Mouse (Mus musculus): ENCODE results near the gene Blmh.
"Not testable (repeated sequence)": the region's sequence is repeated elsewhere in the genome, so short reads cannot be mapped to it uniquely, and the experiment has no call there.

Blmh gene

DNA sequence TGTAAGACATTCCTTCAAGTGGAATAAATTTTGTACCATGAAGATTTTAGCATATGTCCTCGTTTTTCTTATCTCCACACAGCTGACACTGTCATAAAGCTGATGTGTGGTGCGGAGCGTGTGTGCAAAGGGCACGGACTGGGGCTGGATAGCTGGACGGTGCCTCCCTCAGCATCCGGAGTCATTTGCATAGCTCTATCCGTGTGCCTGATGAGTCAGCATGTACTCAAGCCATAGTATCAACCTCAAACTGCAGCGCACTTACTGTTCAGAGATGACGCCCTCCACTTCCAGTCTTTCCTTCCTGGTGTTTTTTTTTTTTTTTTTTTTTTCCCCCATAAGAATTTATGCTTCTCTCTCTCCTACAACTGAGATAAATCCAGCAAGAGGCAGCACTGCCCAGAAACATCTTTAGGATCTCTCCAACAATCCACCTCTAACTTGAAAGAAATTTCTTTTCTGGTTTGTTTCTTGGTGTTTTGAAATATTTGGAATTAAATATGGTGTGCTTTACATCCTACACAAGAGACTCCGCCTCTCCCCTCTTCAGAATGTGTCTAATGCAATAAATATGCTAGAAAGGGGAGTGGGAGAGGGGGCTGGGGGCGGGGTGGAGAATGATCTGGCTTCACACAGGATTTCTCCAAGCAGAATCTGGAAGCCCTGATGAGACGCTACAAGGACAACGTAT lies 7.9 kb upstream of the Blmh start:
- DNase-seq (ENCODE audit: low read depth, low spot score) = peak; percentile 50

DNA sequence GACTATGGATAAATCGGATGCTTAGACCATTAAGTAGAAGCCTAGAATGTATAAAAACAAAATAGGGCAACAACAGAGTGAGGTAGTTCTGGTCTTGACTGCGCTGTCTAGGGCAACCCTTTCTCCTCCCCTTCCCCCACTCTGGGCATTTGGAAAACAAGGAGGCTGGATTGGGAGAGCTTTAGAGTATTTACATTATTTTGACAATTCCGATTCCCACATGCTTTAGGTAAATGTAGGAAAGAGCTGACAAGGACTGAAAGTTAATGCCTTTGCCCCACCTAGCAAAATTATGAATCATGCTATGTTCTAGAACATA lies 7.4 kb upstream of the Blmh start:
- DNase-seq (ENCODE audit: low read depth, low spot score) = peak; percentile 27

DNA sequence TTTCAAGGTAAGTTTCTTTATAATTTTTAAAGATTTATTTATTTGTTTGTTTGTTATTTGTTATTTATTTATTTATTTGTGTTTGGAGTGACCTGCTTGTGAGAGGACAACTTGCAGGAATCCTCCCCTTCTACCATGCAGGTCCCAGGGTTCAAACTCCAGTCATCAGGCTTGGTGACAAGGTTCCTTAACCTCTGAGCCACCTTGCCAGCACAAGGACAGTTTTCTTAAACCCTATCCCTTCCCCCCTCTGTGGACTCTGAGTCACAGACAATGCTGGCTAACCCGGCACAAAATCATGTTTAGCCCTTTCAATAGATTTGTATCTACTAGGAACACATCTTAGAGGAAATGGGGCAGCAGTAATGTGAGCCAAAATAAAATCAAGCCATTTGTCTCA lies 4.0 kb upstream of the Blmh start:
- no peak for DNase-seq (ENCODE audit: low read depth, low spot score)

DNA sequence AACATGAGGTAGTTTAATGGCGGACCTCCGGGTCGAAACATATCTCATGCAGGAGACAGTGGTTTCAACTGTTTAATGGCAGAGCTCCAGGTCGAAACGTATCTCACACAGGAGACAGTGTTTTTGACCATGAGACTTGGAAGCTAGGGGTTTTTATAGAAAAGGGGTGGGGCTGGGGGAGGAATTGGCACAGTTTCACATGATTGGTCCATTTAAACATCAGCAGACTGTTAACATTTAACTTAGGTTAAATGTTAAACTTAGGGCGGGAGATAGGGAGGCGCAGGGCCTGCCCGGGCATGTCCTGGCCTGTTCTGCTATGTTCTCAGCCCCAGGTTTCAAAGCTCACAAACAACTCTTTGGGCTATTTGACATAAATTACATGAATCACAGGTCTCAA lies 4.0 kb downstream of the Blmh start:
- DNase-seq (ENCODE audit: low read depth, low spot score) = not testable (repeated sequence)

DNA sequence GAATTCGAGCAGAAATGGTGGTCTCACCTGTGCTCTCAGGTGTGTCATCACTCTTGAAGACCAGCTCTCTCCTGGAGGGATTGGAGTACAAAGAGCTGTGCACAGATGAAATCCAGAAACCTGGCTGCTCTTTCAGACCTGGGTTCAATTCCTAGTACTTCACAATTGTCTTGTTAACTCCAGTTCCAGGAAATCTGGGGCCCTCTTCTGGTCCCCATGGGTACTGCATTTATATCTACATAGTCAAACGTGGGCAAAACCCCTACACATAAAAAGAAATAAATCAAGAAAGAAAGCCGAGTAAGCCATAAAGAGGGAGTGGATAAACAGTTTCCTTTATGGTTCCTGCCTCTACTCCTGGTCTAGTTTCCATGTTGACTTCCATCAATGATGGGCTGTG lies 8.6 kb downstream of the Blmh start:
- no peak for DNase-seq (ENCODE audit: low read depth, low spot score)

DNA sequence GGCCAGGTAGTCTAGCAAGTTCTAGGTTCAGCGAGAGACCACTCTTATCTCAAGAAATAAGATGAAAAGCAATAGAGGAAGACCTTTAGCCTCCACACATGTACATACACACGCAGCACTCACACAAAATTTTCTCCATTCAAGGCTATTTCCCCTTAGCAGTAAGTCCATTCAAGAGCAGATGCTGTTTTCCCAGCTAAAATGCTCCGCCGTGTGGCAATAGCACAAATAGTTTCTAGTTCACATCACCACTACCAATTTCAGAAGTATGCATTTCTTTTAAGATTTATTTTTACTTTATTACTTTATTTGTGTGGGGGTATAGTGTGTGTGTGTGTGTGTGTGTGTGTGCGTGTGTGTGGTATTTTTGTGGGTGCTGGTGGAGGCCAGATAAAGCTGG lies 12.0 kb downstream of the Blmh start:
- no peak for DNase-seq (ENCODE audit: low read depth, low spot score)

DNA sequence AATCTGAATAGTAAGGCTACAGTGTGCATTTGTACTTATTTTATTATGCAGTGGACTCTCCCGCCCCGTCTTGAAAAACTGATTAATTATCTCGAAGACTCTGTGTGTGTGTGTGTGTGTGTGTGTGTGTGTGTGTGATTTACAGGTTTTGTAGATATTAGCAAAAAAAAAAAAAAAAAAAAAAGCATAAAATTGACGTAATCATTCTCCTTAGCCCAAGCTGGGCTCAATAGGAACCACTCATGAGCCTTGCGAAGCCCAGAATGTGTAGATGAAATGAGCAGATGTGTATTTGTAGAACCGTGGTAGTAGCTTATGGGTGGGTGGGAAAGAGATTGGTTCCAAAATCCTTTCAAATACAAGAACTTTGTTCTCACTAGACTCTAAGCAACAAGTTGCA lies 20.2 kb downstream of the Blmh start:
- no peak for DNase-seq (ENCODE audit: low read depth, low spot score)

DNA sequence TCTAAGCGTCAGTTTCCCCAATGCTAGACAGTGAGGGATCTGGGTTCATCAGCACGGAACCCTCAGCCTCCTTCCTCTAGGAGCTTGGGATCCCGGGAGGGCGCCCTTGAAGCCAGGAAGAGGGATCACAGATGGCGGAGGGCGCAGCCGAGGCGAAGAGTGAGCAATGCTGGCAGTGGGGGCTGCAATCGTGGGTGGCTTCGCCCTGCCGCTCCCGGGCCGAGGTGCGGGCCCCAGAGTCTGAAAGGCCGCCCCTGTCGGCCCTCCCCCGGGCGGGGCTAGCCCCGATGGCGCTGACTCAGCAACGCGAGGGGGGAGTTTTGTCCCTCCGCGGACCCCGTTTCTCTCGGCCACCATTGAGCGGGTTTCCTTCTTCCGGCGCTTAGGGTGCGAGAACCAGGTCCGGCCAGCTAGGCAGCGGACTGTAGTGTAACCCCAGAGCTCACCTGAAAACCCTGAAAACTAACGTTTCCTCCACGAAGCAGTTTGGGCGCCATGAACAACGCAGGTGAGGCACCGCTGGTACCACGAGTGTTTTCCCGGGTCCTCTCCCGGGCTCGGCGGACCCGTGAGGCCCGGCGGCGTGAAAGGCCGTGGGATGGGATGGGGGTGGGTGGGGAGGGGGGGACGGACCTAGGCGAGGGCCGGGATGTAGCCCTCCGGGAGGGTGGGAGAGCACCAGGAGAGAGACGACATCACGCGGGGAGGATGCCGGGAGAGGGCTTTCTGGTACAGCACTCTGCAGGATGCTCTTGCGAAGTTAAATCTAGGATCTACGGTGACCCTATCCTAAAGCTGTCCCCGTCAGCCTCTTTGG lies 21.0 kb downstream of the Blmh start:
- DNase-seq (ENCODE audit: low read depth, low spot score) = peak; percentile 91

DNA sequence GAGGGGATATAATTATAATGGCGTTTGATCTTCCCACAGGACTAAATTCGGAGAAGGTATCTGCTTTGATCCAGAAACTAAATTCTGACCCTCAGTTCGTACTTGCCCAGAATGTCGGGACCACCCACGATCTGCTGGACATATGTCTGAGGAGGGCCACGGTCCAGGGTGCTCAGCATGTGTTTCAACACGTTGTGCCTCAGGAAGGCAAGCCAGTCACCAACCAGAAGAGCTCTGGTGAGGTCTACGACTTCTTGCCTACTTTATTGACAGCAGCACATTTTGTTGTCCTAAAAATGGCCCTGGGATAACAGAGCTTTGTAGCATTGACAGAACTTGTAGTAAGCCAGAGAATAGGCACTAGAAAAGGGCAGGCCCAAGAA lies 21.6 kb downstream of the Blmh start:
- peak; percentile 30 for DNase-seq (ENCODE audit: low read depth, low spot score)

DNA sequence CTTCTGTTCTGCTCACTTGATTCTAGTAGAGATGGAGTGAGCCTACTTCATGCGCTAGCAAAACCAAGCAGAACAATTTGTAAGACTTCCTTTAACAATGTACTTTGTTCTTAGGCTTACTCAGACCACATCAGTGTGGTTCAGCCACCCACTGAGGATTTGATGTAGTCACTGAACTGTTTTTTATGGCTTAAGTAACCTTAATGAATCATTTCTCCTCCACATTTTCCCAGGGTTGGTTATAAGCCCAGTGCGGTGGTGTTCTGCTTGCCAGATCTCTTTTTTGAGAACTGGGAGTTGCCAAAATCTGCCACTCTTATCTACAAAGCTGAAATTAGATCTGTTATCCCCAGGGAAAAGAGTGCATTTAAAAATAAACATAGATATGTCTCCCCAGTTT lies 28.9 kb downstream of the Blmh start:
- DNase-seq (ENCODE audit: low read depth, low spot score) = no peak

DNA sequence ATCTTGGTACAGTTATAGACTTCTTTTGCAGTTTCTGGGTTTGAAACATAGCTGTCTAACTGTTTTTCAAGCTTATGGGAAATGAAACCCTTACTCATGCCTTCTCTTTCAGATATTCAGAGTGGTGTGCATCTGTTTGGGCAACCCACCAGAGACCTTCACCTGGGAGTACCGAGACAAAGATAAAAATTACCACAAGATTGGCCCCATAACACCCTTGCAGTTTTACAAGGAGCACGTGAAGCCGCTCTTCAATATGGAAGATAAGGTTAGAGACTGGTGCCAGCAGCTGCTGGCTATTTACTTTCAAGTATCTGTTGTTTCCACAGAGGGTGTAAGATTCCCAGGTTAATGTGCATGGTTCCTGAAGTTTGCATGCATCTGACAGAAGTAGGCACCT lies 41.1 kb downstream of the Blmh start:
- no peak for DNase-seq (ENCODE audit: low read depth, low spot score)

DNA sequence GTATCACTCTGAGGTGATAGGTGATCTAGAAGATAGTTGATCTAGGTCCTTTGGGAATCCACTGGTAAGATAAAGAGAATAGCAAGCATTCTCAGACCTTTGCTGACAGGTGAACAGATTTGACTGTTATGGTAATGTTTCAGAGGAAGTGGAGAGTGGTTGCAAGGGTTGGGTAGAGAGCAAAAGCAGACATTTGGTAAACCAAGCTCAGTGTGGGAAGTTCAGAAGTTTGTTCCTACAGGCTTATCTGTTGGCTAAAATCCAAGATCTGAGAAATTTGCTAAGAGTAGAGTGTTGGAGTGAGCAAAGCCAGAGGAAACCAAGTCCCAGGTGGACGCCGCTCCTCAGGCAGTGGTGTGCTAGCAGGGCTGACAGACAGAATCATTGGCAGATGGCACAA lies 45.7 kb downstream of the Blmh start:
- no peak for DNase-seq (ENCODE audit: low read depth, low spot score)

DNA sequence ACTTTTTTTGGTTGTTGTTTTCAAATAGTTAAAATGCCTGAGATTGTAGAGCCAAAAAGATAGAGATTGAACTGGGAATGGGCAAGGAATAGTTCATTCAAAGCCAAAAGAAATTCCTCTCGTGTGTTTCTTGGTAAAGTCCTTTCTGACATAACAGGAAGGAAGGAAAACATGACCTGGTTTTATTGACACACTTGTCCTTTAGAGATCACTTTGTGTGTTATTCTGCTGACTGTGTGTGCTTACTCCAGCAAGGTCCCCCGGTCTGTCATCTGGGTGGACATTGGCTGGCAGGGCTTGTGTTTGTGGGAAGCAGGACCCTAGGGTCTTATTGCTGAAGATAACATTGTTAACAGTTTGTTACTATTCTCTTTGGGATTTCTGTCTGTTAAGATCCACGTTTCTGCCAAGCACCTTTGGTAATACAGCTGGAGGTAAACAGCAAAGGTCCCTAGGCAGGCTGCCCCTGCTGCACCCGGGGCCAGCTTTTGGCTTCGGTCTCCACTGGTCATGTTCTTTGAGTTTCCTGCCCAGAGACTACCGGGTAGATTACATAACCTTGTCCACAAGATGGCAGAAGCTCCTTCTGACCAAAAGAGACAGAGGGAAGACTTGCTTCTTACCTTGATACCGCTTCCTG lies 50.2 kb downstream of the Blmh start:
- DNase-seq (ENCODE audit: low read depth, low spot score) = no peak

DNA sequence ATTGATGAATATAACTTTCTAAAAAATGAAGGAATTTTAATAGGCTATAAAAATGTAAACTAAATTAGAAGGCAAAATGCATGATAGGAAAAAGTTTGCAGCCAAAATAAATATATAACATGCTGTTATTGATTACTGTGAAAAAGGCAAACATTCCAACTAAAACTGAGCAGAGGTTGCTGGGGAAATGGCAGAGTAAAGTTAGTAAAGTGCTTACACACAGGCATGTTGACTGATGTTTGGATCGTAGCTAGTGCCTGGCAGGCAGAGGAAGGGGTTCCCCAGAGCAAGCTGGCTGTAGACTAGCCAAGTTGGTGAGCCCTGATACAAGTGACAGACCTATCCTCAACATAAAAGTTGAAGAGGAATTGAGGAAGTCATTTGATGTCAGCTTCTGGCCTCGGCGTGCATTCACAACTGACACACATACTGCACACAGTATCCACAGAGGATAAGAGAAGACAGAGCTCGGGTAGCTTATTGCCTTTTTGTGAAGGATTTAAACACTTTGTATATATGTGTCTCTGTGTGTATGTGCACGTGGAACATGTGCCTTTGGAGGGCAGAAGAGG lies 57.0 kb downstream of the Blmh start:
- no peak for DNase-seq (ENCODE audit: low read depth, low spot score)

DNA sequence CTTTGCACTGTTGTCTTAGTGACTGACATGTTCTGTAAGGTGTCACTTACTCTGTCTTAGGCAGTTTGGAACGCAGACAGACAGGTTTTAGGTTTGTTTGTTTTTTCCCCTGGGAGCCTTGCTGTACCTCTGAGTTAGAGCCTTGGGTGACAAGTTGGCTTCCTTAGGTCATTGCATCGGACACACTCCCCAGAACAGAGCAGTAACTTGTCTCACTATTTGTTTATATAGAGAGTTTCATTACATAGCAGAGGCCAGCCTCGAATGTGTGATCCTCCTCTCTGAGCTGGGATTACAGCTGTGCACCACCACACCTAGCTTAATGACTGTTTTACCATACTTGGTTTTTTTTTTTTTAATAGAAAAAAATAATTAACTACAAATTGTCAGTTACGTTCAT lies 57.8 kb downstream of the Blmh start:
- DNase-seq (ENCODE audit: low read depth, low spot score) = no peak

DNA sequence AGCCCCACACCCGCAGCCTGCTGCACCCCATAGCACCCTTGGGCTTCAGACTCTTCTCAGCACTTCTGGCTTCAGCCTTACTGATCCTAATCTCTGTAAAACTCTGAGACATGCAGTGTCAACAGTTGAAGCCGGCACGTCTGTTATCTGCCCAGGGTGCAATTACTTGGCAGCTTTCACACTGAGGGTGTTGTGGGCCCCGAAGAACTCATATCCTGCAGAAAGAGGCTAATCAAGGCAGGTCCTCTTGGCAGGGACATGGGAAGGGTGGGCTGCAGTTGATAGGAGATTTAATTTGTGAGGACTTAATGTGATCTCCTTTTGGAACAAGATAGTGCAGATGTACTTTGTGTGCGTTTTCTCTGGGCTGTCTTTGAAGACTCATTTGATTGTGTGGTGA lies 59.0 kb downstream of the Blmh start:
- DNase-seq (ENCODE audit: low read depth, low spot score) = no peak

DNA sequence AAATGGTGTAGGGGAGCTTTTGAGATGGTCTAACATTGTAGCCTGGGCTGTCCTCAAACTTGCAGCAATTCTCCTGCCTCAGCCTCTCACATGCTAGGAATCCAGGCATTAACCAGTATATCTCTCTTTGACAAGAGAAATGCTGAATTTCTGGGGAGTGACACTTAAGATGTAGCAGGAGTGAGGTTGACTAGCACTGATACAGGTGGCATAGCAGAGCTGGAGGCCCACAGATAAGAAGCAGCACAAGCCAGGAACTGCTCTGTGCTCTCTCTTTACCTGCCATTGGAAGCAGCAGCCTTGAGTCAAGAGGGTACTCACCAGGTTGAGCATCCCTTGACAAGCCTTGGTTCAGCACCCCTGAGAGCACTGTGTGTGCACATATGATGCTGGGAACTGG lies 59.6 kb downstream of the Blmh start:
- no peak for DNase-seq (ENCODE audit: low read depth, low spot score)

DNA sequence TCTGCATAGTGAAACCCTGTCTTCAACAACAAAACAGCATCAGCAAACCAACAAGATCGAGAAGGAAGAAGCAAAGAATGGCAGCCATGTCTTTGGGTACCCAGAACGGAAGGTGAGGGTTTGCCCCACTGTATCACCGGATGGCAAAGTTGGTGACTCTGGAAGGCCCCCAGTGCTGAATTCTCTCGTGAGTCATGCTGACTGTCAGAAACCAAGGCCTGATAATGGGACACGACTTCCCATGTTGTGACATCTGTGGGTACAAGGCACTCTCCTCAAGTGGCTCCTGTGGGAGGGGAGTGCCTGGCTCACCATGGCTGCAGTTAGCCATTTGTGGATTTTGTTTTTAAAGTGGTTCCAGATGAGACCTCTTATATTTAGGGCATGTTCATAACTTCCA lies 66.2 kb downstream of the Blmh start:
- DNase-seq (ENCODE audit: low read depth, low spot score) = no peak

DNA sequence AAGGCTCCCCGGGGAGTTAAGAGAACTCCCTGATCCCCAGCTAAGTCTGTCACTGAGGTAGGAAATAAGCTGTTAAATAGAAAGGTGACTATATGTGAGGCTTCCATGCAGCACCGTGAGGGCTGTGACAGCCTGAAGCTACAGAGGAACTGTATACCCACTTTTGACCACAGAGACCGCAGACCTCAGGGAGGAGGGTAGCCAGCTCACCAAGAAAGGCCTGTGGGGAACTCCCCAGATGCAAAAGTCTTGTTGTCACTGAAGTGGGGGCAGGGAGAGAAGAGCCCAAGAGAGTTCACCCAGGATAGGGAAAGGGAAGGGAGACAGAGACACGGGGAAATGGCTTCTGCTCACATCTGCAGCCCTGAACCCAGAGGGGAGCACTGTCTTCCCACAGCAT lies 68.3 kb downstream of the Blmh start:
- DNase-seq (ENCODE audit: low read depth, low spot score) = no peak

DNA sequence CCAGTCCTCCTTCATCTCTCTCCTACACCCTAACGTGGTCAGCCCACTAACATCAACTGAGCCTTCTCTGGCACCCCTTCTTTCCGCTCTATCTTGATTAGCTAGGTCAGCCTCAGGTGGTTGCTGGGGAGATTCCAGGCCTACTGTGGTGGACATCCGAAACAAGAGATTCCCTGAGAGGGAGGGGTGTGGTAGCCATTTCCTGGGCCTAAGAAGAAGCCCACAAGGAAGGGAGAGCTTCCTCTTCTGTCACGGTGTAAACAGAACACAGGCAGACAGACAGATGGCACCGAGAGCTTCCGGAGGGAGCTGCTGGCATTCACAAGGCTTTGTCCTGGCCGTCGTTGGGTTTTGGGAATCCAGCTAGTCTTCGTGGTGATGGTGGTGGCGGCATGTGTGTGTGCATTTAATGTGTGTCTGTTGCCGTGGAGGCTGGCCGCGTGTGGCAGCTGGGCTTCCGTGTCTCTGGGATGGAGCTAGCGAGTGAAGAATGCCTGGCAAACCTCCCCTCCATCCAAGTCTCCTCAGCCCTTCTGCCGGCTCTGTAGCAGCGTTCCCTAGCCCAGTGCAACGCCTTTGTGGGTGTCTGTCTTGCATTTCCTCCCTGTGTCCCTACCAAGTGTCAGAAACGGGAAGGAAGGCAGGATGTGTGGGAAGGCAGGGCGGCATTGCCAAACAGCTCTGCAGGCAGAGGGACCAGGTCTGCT lies 71.5 kb downstream of the Blmh start:
- DNase-seq (ENCODE audit: low read depth, low spot score) = no peak

DNA sequence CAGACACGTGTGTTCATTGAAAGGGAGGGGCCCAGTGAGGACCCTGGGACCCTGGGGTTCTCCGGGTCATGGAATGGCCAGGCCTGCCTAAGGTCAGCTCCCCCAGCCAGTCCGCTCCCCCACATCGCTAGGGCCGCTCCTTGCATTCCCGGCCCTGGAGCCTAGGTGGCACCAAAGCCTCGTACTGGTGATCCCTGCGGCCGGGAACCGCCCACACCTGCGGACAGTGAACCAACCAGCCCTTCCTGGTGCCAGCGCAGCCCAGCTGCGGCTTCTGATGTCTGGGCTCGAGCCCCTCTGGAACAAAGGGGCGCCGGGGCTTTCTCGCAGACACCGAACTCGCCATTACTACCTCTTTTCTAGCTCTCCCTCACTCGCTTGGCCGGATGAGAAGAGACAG lies 72.7 kb downstream of the Blmh start:
- peak; percentile 85 for DNase-seq (ENCODE audit: low read depth, low spot score)

Measured in mesoderm, embryonic 11.5 days (tissue).